ENCODE assay signal across 8 mouse cellular contexts in the genomic region with DNA sequence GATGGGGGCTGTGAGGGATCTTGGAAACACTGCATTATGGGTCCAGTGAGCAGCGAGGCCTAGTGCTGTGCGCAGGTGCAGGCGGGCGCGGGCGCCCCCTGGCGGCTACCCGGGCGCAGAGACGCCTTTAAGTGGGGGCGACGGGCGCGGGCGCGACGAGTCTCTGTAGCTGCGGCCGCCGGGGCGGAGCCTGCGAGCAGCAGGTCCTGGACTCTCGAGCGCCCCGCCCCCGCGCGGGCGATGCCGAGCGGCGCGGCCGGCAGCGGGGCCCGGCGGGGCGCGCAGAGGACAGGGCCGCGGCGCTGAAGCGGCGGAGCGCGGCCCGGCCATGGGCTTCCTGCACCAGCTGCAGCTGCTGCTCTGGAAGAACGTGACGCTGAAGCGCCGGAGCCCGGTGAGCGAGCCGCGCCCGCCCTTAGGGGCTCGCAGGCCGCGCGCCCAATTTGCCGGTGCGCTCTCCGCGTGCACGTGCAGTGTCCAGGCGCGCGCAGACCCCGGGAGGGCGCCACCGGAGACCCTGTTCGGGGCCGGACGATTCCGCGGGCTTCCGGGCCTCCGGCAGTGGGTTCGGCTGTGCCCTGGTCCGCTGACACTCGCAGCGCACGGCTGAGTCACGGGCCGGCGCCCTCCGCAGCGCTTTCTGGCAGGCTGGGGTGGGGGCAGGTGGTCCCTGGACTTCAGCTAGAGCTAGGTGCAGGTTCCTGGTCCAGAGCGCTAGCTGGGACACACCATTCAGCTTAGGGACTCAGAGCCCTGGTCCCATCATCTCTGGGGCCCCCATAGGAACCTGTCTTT. TPM values are rescaled to one million over a fixed set of nuclear protein-coding genes. Genes with fewer than 3 reads are reported as not detected.
DNase-seq lines count a peak whose midpoint lies in the region; ATAC-seq and TF ChIP-seq lines count a peak whose summit lies in the region.

A gene (plus strand): TSS at position 262 of the 795 bp plus-strand sequence.

- TF ChIP-seq CTCF in MEL (IDR thresholded peaks at IDR 0.05 in 2 of 3, conservative IDR thresholded peaks at IDR 0.05 in 1 of 3; ENCODE audit: control insufficient read depth in 1 of 3, insufficient read depth in 1 of 3, low read depth in 2 of 3, low read length in 3 of 3, poor library complexity in 1 of 3, severe bottlenecking in 1 of 3): peak in 2 of 3 experiments; percentile 70 to 99
- TF ChIP-seq CTCF in cerebellum, adult 2 months (IDR thresholded peaks at IDR 0.05; ENCODE audit: borderline replicate concordance, insufficient read depth, low read depth, low read length): peak; percentile 87

- DNase-seq in MEL (ENCODE audit: low read depth, low spot score): peak; percentile 96
- DNase-seq in cerebellum, adult 2 months: peak; percentile 97
- DNase-seq in forelimb bud, embryonic 11.5 days (ENCODE audit: low read depth, low spot score): peak; percentile 89
- peak; percentile 91 for DNase-seq in layer of hippocampus, adult 9-10 months (ENCODE audit: low spot score)
- DNase-seq in ovary, postnatal 10 days (ENCODE audit: low spot score): peak; percentile 67
- DNase-seq in thymus, postnatal 10 days (ENCODE audit: low spot score in 2 of 2): peak; percentile 91 to 97

- TF ChIP-seq EP300 in MEL (IDR thresholded peaks at IDR 0.05; ENCODE audit: low read depth in 1 of 2, low read length in 2 of 2): no peak

- peak within 1 kb of the TSS; percentile 55 to 80 for H3K4me3 ChIP-seq in MEL (ENCODE audit: control insufficient read depth in 1 of 2, insufficient read depth in 1 of 2, low read depth in 2 of 2, low read length in 2 of 2)
- H3K4me3 ChIP-seq in cerebellum, adult 2 months (replicated peaks; ENCODE audit: insufficient read depth, low read depth, low read length): peak within 1 kb of the TSS; percentile 71
- H3K4me3 ChIP-seq in lung, embryonic 16.5 days (ENCODE audit: low read length): peak within 1 kb of the TSS; percentile 72

- no peak within 1 kb of the TSS for H3K27ac ChIP-seq in MEL (ENCODE audit: control insufficient read depth, low read depth, low read length)
- peak within 1 kb of the TSS; percentile 100 for H3K27ac ChIP-seq in cerebellum, adult 2 months (ENCODE audit: insufficient read depth, low read length)
- H3K27ac ChIP-seq in lung, embryonic 16.5 days (ENCODE audit: low read length): no peak within 1 kb of the TSS

- H3K9me3 ChIP-seq in MEL (replicated peaks; ENCODE audit: insufficient read depth, low read length): no peaks in the 10 kb centered on the region
- H3K9me3 ChIP-seq in lung, embryonic 16.5 days (ENCODE audit: control insufficient read depth, low read length): no peaks in the 10 kb centered on the region

- peak; percentile 58 to 63 for ATAC-seq in hematopoietic stem cell, adult 5-6 weeks (replicated peaks in 1 of 2; ENCODE audit: insufficient read depth in 1 of 2, low FRiP score in 2 of 2, low TSS enrichment in 1 of 2, low read depth in 1 of 2, poor library complexity in 2 of 2, severe bottlenecking in 2 of 2)
- ATAC-seq in lung, embryonic 16.5 days (ENCODE audit: low read depth): peak; percentile 93

- peaks cover 8 to 23% of the 10 kb centered on the region in 2 experiments; a peak in 3 of 4 replicates for H3K4me1 ChIP-seq in MEL (ENCODE audit: control insufficient read depth in 1 of 2, insufficient read depth in 2 of 2, low read length in 2 of 2)
- H3K4me1 ChIP-seq in cerebellum, adult 2 months (ENCODE audit: control insufficient read depth, insufficient read depth, low read length): peaks cover 59% of the 10 kb centered on the region
- peaks cover 10% of the 10 kb centered on the region for H3K4me1 ChIP-seq in lung, embryonic 16.5 days (replicated peaks; ENCODE audit: control insufficient read depth, insufficient read depth, low read length)

- H3K27me3 ChIP-seq in MEL (ENCODE audit: control insufficient read depth in 1 of 2, insufficient read depth in 2 of 2, low read length in 2 of 2): no peaks in the 10 kb centered on the region
- no peaks in the 10 kb centered on the region for H3K27me3 ChIP-seq in cerebellum, adult 2 months (ENCODE audit: control insufficient read depth, insufficient read depth, low read length)
- peaks cover 36% of the 10 kb centered on the region for H3K27me3 ChIP-seq in lung, embryonic 16.5 days (ENCODE audit: control insufficient read depth, insufficient read depth, low read depth, low read length)

- WGBS in cerebellum, adult 2 months: under 1% methylated on average over 77 of the region's 89 CpGs
- WGBS in lung, embryonic 16.5 days: 0% methylated on average over 54 of the region's 89 CpGs

- peak; percentile 72 to 86; a peak in 3 of 4 replicates for TF ChIP-seq POLR2A in MEL (IDR thresholded peaks at IDR 0.05; ENCODE audit: control insufficient read depth in 1 of 2, insufficient read depth in 1 of 2, low read depth in 1 of 2, low read length in 2 of 2, poor library complexity in 1 of 2)
- TF ChIP-seq POLR2A in cerebellum, adult 2 months (IDR thresholded peaks at IDR 0.05; ENCODE audit: borderline replicate concordance, insufficient read depth, low read length): peak; percentile 45; the same call in 1 of the 2 replicates

- peak; percentile 34 for TF ChIP-seq RAD21 in MEL (IDR thresholded peaks at IDR 0.05; ENCODE audit: low read depth, low read length)

- H3K4me2 ChIP-seq in lung, embryonic 16.5 days (ENCODE audit: low read depth, low read length): peak within 1 kb of the TSS; percentile 97

- H3K79me2 ChIP-seq in MEL (ENCODE audit: control insufficient read depth, insufficient read depth, low read length, poor library complexity): peaks cover 2% of the 10 kb centered on the region; the same call in 1 of the 2 replicates

- H3K36me3 ChIP-seq in MEL (ENCODE audit: control insufficient read depth in 1 of 2, insufficient read depth in 2 of 2, low read length in 2 of 2): peaks cover 0 to 7% of the 10 kb centered on the region in 2 experiments; a peak in 2 of 4 replicates
- H3K36me3 ChIP-seq in lung, embryonic 16.5 days (ENCODE audit: control insufficient read depth, insufficient read depth, low read length): no peaks in the 10 kb centered on the region

- peak within 1 kb of the TSS; percentile 70 for H3K9ac ChIP-seq in MEL (ENCODE audit: control insufficient read depth, low read depth, low read length, poor library complexity, severe bottlenecking)
- H3K9ac ChIP-seq in lung, embryonic 16.5 days (ENCODE audit: low read length): peak within 1 kb of the TSS; percentile 76

TF ChIP-seq in MEL, 35 proteins besides CTCF, POLR2A, EP300 and RAD21 (continues in another document):
- TF ChIP-seq USF2 (IDR thresholded peaks at IDR 0.05; ENCODE audit: borderline replicate concordance in 1 of 2, insufficient read depth in 1 of 2, low read depth in 1 of 2, low read length in 2 of 2) (no peak), ZMIZ1 (IDR thresholded peaks at IDR 0.05; ENCODE audit: low read depth, low read length) (peak; percentile 51; the same call in 1 of the 2 replicates), MEF2A (IDR thresholded peaks at IDR 0.05; ENCODE audit: extremely low read depth, insufficient replicate concordance, low read depth, low read length, poor library complexity, severe bottlenecking) (no peak), NRF1 (IDR thresholded peaks at IDR 0.05; ENCODE audit: insufficient read depth, low read depth, low read length, poor library complexity, severe bottlenecking) (peak; percentile 85), NELFE (IDR thresholded peaks at IDR 0.05; ENCODE audit: low read depth, low read length) (peak; percentile 75), ETS1 (IDR thresholded peaks at IDR 0.05; ENCODE audit: low read depth, low read length) (peak; percentile 20; the same call in 1 of the 2 replicates), HCFC1 (IDR thresholded peaks at IDR 0.05; ENCODE audit: low read depth, low read length) (peak; percentile 73), TBP (IDR thresholded peaks at IDR 0.05; ENCODE audit: low read depth, low read length) (peak; percentile 36; the same call in 1 of the 2 replicates), ZNF384 (IDR thresholded peaks at IDR 0.05; ENCODE audit: low read depth, low read length) (no peak), GATA1 (IDR thresholded peaks at IDR 0.05; ENCODE audit: low read depth, low read length) (no peak), MAX (IDR thresholded peaks at IDR 0.05; ENCODE audit: low read length) (peak; percentile 53; the same call in 1 of the 2 replicates), ELF1 (IDR thresholded peaks at IDR 0.05; ENCODE audit: low read depth, low read length) (0 out of 2 replicates have a peak, but pooled peaks have one; percentile 41), SIN3A (IDR thresholded peaks at IDR 0.05; ENCODE audit: low read length) (peak; percentile 73), SMC3 (IDR thresholded peaks at IDR 0.05; ENCODE audit: low read depth, low read length) (peak; percentile 47), MXI1 (IDR thresholded peaks at IDR 0.05; ENCODE audit: low read depth, low read length) (peak; percentile 67), MAZ (IDR thresholded peaks at IDR 0.05; ENCODE audit: low read depth, low read length) (peak; percentile 99), TAL1 (IDR thresholded peaks at IDR 0.05; ENCODE audit: low read length) (no peak), UBTF (IDR thresholded peaks at IDR 0.05; ENCODE audit: borderline replicate concordance, insufficient read depth, low read depth, low read length) (0 out of 2 replicates have a peak, but pooled peaks have one; percentile 59), RCOR1 (IDR thresholded peaks at IDR 0.05; ENCODE audit: low read depth, low read length) (peak; percentile 44; the same call in 1 of the 2 replicates), MYC (IDR thresholded peaks at IDR 0.05; ENCODE audit: low read depth, low read length) (0 out of 2 replicates have a peak, but pooled peaks have one; percentile 2), POLR2AphosphoS2 (IDR thresholded peaks at IDR 0.05; ENCODE audit: low read length) (no peak), USF1 (IDR thresholded peaks at IDR 0.05; ENCODE audit: low read depth, low read length) (peak; percentile 16; the same call in 1 of the 2 replicates), CHD2 (IDR thresholded peaks at IDR 0.05; ENCODE audit: low read length) (no peak), TCF12 (IDR thresholded peaks at IDR 0.05; ENCODE audit: low read depth, low read length) (peak; percentile 54; the same call in 1 of the 2 replicates), KAT2A (conservative IDR thresholded peaks at IDR 0.05; ENCODE audit: low read depth, low read length) (no peak; the same call in 1 of the 2 replicates), ZC3H11A (IDR thresholded peaks at IDR 0.05; ENCODE audit: low read depth, low read length) (no peak)

RNA-seq across cellular contexts. Expression of the gene that starts here (rescaled TPM):
- 8.7 and 10.4 TPM in 2 replicates for total RNA-seq in MEL (2012; rRNA removed)
- polyA plus RNA-seq in MEL (2012; ENCODE audit: insufficient read depth in 1 of 2, insufficient read length in 2 of 2, low read depth in 1 of 2, low replicate concordance in 2 of 2, missing spikeins in 1 of 2): 10 to 100 TPM in 1 of 2 experiments, not detected in 1; 42.2 TPM
- 285 and 294 TPM in 2 replicates for polyA plus RNA-seq in cerebellum, adult 2 months (2012; rRNA removed)
- total RNA-seq in hematopoietic stem cell, adult 5-6 weeks (2017): 52.7 and 57.5 TPM in 2 replicates
- 4.9 and 5.4 TPM in 2 replicates for polyA plus RNA-seq in lung, embryonic 16.5 days (2015; fragmentation: Nextera tagmentation; extraction: Ambion mirVana)
